Mouse (Mus musculus): ENCODE results near the gene Vtcn1. TPM values are rescaled to one million over a fixed set of nuclear protein-coding genes. Genes with fewer than 3 reads are reported as not detected.
A peak's percentile ranks its signal among the peaks of the same experiment; 100 is the strongest.

Gene Vtcn1
- 1.8 TPM for polyA plus RNA-seq (2021)

DNA sequence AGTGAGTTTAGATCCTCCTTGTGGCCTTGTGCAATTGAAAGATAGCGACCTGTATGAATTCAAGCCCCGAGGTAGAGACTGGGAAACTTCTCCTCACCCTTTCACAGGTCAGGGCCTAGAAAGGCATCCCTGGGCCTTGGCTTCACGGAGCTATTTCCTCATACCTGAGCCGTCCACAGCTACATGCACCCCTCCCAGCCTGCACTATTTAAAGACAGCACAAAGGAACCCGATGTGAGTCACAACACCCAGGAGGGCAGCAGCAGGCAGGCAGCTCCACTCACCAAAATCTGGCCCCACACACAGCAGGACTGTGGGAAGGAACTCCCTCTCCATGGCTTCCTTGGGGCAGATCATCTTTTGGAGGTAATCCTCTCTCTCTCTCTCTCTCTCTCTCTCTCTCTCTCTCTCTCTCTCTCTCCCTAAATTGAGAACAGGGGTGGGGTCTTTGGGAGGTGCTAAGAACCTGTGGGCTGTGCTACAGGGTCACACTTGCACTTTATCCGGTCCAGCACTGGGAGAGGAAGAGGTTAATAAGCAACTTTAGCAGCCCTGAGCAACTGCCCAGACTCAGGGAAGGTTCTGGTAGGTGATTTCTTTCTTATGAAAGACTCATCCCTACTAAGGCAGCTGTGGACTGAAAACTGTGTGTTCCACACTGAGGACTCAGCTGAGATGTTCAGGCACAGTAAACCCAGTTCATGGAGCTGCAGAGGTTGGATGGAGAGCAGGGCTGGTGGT is at the start of gene Vtcn1:
Vtcn1 (plus strand) TSS at position 235 of the 741 bp plus-strand sequence.
- in situ Hi-C loops (cut with MboI; ENCODE audit: low pct_unique_long_range_greater_than_20kb): no loop called here
- ATAC-seq (peak; percentile 86), DNase-seq (ENCODE audit: low read depth, low spot score) (peak; percentile 49)
- H3K27me3 ChIP-seq: no peaks in the 10 kb centered on the region
- ChIA-PET POLR2A (interaction anchor here (1.2 kb wide), 1 partner anchor 31 kb away, joined by 4 read pairs; no protein-coding TSS in a partner anchor), CTCF (interaction anchor here (1.1 to 1.8 kb wide), 7 partner anchors 12 to 80 kb away, joined by 3 to 6 read pairs (median 3); no protein-coding TSS in a partner anchor)
- no peak for TF ChIP-seq CTCF (IDR thresholded peaks at IDR 0.05)

DNA sequence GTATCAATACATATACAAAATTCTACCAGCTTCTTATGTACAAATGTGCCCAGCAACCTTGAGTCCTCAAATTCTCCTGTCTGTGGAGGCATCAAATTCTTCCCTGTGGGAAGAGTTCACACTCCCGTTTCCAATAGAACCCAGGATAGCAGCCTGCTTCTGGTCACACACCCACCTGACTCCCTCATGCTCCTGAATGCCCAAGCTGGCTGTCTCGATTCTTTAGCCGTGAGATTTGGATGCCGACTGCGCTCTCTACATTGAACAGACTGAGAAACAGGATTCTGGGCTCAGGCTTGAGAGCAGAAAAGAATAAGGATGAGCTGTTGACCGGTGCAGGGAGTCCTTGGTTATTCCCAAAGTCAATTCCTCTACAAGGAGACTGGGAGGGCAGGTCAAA is 48.3 kb upstream of the Vtcn1 start:
- ChIA-PET POLR2A (no interaction called here), CTCF (interaction anchor here (1.6 to 2.3 kb wide), 2 partner anchors 9 to 11 kb away, joined by 6 to 8 read pairs; no protein-coding TSS in a partner anchor)
- no peaks in the 10 kb centered on the region for H3K27me3 ChIP-seq
- ATAC-seq (no peak), DNase-seq (ENCODE audit: low read depth, low spot score) (no peak)
- no peak for TF ChIP-seq CTCF (IDR thresholded peaks at IDR 0.05)
- in situ Hi-C loops (cut with MboI; ENCODE audit: low pct_unique_long_range_greater_than_20kb): loop anchor here (10.0 kb wide), 1 partner anchor 518 kb away; no protein-coding TSS in a partner anchor

DNA sequence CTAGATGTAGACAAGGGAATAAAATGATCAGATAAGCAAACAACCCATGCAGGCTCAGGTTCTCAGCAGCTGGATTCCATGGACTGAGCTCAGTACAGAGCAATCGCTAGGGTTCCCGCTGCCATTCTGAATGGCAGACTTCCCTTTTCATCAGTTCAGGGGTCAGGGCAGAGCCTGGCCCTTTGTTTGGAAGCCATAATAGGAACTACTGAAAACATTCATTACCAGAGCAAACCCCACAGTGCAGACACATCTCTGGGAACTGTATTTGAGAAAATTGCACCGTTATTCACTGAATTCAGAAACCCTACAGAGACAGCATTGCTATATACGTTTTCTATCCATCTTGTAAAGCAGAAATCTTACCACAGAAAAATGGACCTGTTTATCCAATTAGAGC is 47.7 kb upstream of the Vtcn1 start:
- ATAC-seq (no peak), DNase-seq (ENCODE audit: low read depth, low spot score) (no peak)
- H3K27me3 ChIP-seq: no peaks in the 10 kb centered on the region
- no peak for TF ChIP-seq CTCF (IDR thresholded peaks at IDR 0.05)
- in situ Hi-C loops (cut with MboI; ENCODE audit: low pct_unique_long_range_greater_than_20kb): loop anchor here (10.0 kb wide), 1 partner anchor 517 kb away; no protein-coding TSS in a partner anchor
- ChIA-PET POLR2A (no interaction called here), CTCF (interaction anchor here (1.6 to 2.3 kb wide), 2 partner anchors 9 to 11 kb away, joined by 6 to 8 read pairs; no protein-coding TSS in a partner anchor)

DNA sequence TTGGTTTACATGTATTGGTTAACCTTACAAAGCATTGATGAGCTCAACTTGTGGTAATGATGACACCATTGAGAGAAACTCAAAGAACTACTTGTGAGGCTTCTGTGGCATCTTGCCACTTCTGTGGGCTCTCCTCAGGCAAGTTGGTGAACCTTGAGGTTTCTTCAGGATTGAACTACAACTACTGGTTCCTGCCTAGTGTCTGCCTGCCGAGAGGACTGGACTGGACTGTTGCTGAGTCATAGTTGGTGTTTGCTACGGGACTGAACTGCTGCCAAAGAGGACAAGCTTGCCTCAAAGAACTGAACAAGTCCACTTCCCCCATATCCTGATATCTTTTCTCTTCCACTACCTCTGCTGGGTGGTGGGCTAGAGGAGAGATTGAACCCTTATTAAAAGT is 39.2 kb upstream of the Vtcn1 start:
- in situ Hi-C loops (cut with MboI; ENCODE audit: low pct_unique_long_range_greater_than_20kb): no loop called here
- CTCF ChIA-PET: interaction anchor here (1.5 kb wide), 1 partner anchor 18 kb away, joined by 4 read pairs; no protein-coding TSS in a partner anchor
- DNase-seq (ENCODE audit: low read depth, low spot score) (peak; percentile 50), ATAC-seq (peak; percentile 47)
- no peaks in the 10 kb centered on the region for H3K27me3 ChIP-seq
- POLR2A ChIA-PET: no interaction called here
- TF ChIP-seq CTCF (IDR thresholded peaks at IDR 0.05): no peak

DNA sequence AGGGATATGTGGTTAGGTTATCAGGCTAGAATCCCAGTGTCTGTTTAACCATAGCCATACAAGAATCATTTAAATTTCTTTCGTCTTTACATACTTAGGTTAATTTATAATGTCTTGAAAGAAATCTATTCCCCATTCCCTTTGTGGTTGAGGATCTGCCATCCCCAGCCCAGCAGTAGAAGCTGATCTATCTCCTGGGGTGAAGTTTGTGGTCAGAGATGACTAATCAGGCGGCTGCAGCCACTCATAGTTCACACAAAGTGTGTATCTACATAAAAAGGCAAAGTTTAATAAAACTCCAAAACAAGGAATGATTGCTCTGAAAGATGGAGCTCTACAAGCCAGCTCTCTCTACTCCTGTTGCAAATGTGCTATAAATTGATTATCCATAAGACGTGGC is 33.6 kb upstream of the Vtcn1 start:
- peak; percentile 74 for ATAC-seq
- CTCF ChIA-PET: interaction anchor here (0.8 to 1.7 kb wide), 3 partner anchors 11 to 57 kb away, joined by 3 read pairs; no protein-coding TSS in a partner anchor
- peak; percentile 88 for DNase-seq (ENCODE audit: low read depth, low spot score)
- H3K27me3 ChIP-seq: no peaks in the 10 kb centered on the region
- in situ Hi-C loops (cut with MboI; ENCODE audit: low pct_unique_long_range_greater_than_20kb): no loop called here
- POLR2A ChIA-PET: no interaction called here
- TF ChIP-seq CTCF (IDR thresholded peaks at IDR 0.05): no peak

DNA sequence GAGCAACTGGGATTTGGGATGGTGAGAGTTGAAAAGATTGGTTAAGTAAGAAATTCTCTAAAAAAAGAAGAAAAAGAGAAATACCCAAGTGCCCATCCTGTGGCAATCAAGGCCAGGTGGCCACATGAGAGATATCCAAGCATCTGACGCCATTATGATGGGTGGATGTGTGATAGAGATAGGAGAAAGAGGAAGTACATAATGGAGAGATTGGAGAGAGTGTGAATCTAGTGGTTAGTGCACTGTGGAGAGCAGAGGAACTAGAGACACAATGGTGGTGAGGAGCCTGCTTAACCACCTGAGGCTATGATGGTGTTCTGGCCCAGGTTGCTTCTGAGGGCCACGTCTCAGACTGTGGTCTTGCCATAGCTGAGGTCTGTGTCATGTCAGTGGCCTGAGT is 31.9 kb upstream of the Vtcn1 start:
- no peak for DNase-seq (ENCODE audit: low read depth, low spot score)
- in situ Hi-C loops (cut with MboI; ENCODE audit: low pct_unique_long_range_greater_than_20kb): no loop called here
- ChIA-PET CTCF (interaction anchor here (0.7 to 1.2 kb wide), 2 partner anchors 12 to 737 kb away, joined by 3 to 5 read pairs; no protein-coding TSS in a partner anchor), POLR2A (no interaction called here)
- ATAC-seq: no peak
- no peak for TF ChIP-seq CTCF (IDR thresholded peaks at IDR 0.05)
- no peaks in the 10 kb centered on the region for H3K27me3 ChIP-seq

DNA sequence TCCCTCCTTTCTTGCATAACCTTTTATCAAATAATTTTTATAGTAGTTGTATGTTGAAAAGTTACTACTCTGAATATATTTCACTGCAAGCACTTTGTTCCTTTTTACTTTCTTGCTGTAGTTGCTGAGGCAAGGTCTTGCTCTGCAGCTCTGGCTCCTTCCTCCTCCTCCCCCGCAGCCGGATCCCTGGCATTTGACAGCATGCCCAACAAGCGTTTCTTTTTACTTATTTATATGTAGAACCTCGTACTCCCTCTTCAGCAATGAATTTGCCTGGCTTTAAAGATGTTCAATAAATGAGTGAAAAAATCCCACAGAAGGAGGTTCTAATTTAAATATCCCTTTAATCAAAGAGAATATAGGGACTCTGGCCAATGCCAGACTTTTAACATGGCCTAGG is 28.7 kb upstream of the Vtcn1 start:
- POLR2A ChIA-PET: no interaction called here
- ATAC-seq: no peak
- CTCF ChIA-PET: interaction anchor here (1.2 kb wide), 1 partner anchor 27 kb away, joined by 4 read pairs; no protein-coding TSS in a partner anchor
- TF ChIP-seq CTCF (IDR thresholded peaks at IDR 0.05): no peak
- in situ Hi-C loops (cut with MboI; ENCODE audit: low pct_unique_long_range_greater_than_20kb): no loop called here
- no peak for DNase-seq (ENCODE audit: low read depth, low spot score)
- no peaks in the 10 kb centered on the region for H3K27me3 ChIP-seq

DNA sequence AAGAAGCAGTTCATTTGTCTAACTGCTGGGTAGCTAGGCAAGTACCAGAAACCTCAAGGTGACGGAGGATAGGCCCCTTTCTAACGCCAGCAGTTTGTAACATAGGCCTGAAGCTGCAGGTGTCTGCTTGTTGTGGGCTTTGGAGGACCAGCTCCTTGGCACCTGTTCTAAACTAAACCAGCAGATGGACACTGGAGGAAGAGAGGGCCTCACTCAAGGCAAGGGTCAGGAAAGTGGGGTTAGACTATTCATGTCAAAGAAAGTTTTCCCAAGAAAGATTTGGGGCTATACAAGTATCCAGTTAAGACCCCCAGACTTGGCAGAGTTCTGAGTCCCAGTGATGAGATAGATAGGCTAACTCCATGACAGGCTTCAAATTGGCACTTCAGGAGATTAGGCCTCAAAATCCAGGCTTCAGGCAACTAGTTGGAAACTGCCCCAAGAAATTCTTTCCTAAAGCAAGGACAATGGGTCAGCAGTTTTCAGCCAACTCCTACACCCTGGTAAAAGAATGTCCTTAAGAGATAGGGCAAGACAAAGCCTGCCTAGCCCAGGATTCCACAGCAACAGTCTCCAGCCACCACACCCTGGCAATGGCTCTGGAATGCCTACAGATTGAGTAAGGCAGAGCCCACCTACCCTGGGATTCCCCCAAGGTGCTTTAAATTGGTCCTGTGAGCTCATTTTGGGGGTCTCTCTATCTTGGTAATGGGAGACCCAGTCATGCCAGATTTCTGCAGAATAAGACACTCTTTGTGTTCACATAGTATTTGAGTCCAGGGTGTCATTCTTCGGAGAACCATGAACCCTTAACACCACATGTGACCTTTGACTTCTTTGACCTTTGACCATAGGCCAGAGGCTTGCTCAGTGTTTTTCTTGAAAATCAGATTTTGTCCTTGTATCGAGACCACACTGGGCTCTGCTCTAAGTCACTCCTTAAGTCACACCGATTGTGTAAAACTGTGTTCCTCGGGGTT is 27.8 kb upstream of the Vtcn1 start:
- DNase-seq (ENCODE audit: low read depth, low spot score) (no peak), ATAC-seq (no peak)
- ChIA-PET POLR2A (no interaction called here), CTCF (interaction anchor here (0.7 to 1.3 kb wide), 3 partner anchors 13 to 441 kb away, joined by 3 to 4 read pairs (median 4); no protein-coding TSS in a partner anchor)
- in situ Hi-C loops (cut with MboI; ENCODE audit: low pct_unique_long_range_greater_than_20kb): no loop called here
- no peaks in the 10 kb centered on the region for H3K27me3 ChIP-seq
- no peak for TF ChIP-seq CTCF (IDR thresholded peaks at IDR 0.05)

DNA sequence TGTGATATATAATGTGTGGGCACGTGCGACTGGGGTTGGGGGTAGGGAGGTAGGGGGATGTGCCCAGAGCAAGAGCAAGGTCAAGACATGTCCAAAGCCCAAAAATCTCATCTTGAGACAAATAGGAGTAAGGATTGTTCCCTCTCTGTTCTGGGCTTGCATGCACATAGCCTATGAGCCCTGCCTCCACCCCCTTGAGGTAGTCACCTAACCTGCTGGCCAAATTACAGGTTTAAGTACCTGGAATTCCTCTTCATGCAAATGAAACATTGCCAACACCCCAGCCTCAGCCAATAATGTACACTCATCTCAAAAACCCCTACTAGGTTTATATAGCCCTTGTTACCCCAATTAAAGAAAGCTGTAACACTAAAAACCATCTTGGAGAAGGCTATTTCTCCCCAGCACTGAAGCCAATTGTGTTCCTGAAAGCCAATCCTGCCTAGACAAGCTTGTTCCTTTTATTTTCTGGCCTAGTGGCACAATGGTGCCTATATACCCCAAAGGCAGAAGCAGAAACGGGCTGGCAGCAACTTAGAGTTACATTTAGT is 26.3 kb upstream of the Vtcn1 start:
- ChIA-PET CTCF (interaction anchor here (1.3 to 1.4 kb wide), 2 partner anchors 11 to 19 kb away, joined by 3 to 4 read pairs; no protein-coding TSS in a partner anchor), POLR2A (no interaction called here)
- no peak for TF ChIP-seq CTCF (IDR thresholded peaks at IDR 0.05)
- ATAC-seq: no peak
- no peak for DNase-seq (ENCODE audit: low read depth, low spot score)
- H3K27me3 ChIP-seq: no peaks in the 10 kb centered on the region
- in situ Hi-C loops (cut with MboI; ENCODE audit: low pct_unique_long_range_greater_than_20kb): no loop called here

DNA sequence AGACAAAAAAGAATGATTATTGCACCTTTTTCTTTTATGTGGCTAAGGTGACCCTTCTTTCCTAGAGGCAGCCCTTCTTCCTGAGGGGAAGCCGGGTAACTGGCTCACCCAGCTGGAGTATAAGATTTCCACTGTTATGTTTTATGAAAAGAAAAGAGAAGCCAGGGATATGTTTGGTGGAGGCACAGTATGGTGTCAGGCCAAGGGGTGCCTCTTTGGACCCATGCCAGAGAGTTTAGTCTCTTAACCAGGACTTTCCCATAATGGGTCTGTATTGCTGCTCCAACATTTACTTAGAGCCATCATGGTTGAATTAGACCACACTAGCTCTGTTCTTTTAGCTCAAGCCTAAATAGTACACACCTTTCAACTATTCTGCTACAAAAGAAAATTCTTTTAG is 20.3 kb upstream of the Vtcn1 start:
- no peak for DNase-seq (ENCODE audit: low read depth, low spot score)
- ChIA-PET POLR2A (no interaction called here), CTCF (interaction anchor here (1.0 to 1.9 kb wide), 5 partner anchors 11 to 112 kb away, joined by 3 to 5 read pairs (median 4); no protein-coding TSS in a partner anchor)
- H3K27me3 ChIP-seq: no peaks in the 10 kb centered on the region
- no peak for ATAC-seq
- TF ChIP-seq CTCF (IDR thresholded peaks at IDR 0.05): no peak
- in situ Hi-C loops (cut with MboI; ENCODE audit: low pct_unique_long_range_greater_than_20kb): no loop called here
